Mouse (Mus musculus) T-cell, adult 66 days (primary cell): ENCODE data around the gene Arpc5. TPM values are rescaled to one million over a fixed set of nuclear protein-coding genes. Genes with fewer than 3 reads are reported as not detected.

Experiments
- total RNA-seq, 2 experiments: library from RNA; stranded (reverse); gene quantifications; 3 replicates in 1 of 2; 4 replicates in 1 of 2; pipeline ENCODE4 v1.2.4; 2023

The Arpc5 gene
- total RNA-seq: 100 to 1,000 TPM; 235 to 257 TPM

DNA sequence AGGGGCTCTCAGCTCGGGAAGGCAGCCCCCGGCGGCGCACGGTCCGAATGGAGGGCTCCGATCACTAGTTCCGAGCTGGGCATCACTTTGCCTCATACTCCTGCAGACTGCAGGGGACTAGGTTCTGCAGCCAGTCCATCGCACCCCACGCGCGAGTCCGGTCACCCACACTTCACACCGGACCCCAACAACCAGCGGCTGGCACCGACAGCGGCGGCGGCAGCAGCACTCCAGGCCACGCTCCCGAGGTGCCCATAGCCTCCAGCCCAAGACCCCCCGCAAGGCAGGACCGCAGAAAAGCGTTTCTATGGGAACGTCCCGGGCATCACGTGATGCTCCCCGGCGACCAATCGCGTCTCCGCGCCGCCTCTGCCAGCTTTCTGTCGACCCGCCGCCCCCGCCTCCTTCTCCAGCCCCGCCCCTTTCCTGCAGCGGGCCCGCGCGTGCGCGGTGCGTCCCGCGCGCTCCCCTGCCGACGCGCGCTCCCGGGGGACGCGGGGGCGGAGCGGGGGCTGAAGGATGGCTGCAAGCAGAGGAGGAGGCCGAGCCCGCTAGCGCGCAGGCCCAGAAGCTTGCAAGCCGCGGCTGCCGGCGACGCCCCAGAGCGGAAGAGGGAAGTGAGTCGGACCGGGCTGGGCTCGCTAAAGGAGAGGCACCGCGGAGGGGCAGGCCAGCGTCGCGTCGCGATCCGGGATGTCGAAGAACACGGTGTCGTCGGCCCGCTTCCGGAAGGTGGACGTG lies at the start of gene Arpc5, which contains the start of gene Rgl1:
TSS of gene Arpc5 (plus strand) at position 511 of the 741 bp plus-strand sequence.
TSS of gene Rgl1 (minus strand) at position 320 of the 741 bp plus-strand sequence.

DNA sequence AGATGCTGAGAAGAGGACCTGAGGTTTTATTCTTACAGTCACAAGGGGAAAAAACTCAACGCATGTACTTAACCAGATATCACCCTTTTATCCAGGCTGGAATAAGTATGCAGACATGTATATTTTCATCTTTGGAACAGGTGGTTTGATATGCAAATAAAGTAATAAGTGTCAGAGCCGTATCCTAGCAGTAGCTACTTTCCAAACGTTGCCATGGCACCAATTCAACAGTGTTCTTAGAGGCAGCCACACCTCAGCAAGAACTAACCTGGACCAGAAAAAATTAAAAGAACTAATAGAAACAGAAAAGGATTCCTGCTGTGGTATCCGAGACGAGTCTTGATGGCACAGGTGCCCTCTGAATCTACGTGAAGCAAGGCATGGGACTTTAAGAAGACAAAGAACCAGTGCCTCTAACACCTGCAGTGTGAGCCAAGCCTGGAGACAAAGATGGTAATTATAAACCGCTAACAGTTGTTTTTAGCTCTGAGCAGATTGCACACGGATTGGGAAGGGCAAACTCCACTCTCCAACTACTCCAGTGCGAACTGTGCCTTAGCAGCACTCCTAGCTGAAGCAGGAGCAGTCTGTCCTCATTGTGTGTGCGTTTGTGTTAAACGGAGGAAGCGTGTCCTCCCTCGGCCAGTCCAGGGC lies 15.9 kb upstream of the Arpc5 start, which contains the start of gene Apobec4:
TSS of gene Apobec4 (plus strand) at position 240 of the 654 bp plus-strand sequence.

GRCm38 (mm10) chr1:152799897-152800296 lies 33.6 kb downstream of the Arpc5 start, which contains the start of gene Ncf2:
Gene Ncf2 (plus strand): TSS chr1:152800194.

Other genes starting within 250 kb of the Arpc5 start
- gene Apobec4, start 16.0 kb upstream of the Arpc5 start, total RNA-seq: not detected
- gene Rgl1, start 191 bp upstream of the Arpc5 start, total RNA-seq: 1 to 10 TPM; 1.8 to 3.6 TPM
- 10 to 100 TPM in 1 of 2 experiments, 1 to 10 TPM in 1; 2.5 to 10.0 TPM for gene Ncf2, start 33.7 kb downstream of the Arpc5 start, total RNA-seq
- gene Smg7, start 136.1 kb downstream of the Arpc5 start, total RNA-seq: 100 to 1,000 TPM; 119 to 135 TPM
- 1 to 10 TPM; 3.0 to 4.1 TPM for gene Nmnat2, start 188.5 kb downstream of the Arpc5 start, total RNA-seq